Mouse (Mus musculus) embryonic facial prominence, embryonic 14.5 days (tissue): ENCODE results near the gene Gnai2. TPM values are rescaled to one million over a fixed set of nuclear protein-coding genes. Genes with fewer than 3 reads are reported as not detected.

ENCODE experiments used
- ATAC-seq: fragments of 200-750 bp; cut with Nextera tagmentation; 2 replicates; pipeline ENCODE4 v1.8.0; 2017; ENCODE audit warnings: low read depth, moderate number of reproducible peaks, moderate TSS enrichment
- DNase-seq: peaks from one replicate; pipeline ENCODE4 v3.0.0-alpha.2; 2015; ENCODE audit warnings: low spot score
- H3K27ac ChIP-seq: fragments of 300-500 bp; sonication (generic); replicated peaks from 2 replicates; pipeline ENCODE4 v1.5.1; 2014; ENCODE audit warnings: low read depth, mild to moderate bottlenecking, low read length, moderate library complexity
- H3K27me3 ChIP-seq: fragments of 300-500 bp; sonication (generic); replicated peaks from 2 replicates; pipeline ENCODE4 v1.6.1; 2014; ENCODE audit warnings: low read length; ENCODE audit not compliant: control insufficient read depth, insufficient read depth
- H3K36me3 ChIP-seq: fragments of 300-500 bp; sonication (generic); 2 replicates; pipeline ENCODE4 v1.6.1; 2014; ENCODE audit warnings: low read length, mixed read lengths; ENCODE audit not compliant: control insufficient read depth, insufficient read depth
- H3K4me1 ChIP-seq: fragments of 300-500 bp; sonication (generic); 2 replicates; pipeline ENCODE4 v1.6.1; 2014; ENCODE audit warnings: antibody characterized with exemption, low read length; ENCODE audit not compliant: control insufficient read depth, insufficient read depth
- H3K4me2 ChIP-seq: fragments of 300-500 bp; sonication (generic); 2 replicates; pipeline ENCODE4 v1.6.1; 2014; ENCODE audit warnings: low read depth, mild to moderate bottlenecking, low read length, moderate library complexity, mixed read lengths
- H3K4me3 ChIP-seq: fragments of 300-500 bp; sonication (generic); 2 replicates; pipeline ENCODE4 v1.5.1; 2014; ENCODE audit warnings: low read depth, mild to moderate bottlenecking, low read length
- H3K9ac ChIP-seq: fragments of 300-500 bp; sonication (generic); 2 replicates; pipeline ENCODE4 v1.6.1; 2014; ENCODE audit warnings: low read depth, mild to moderate bottlenecking, low read length, moderate library complexity, mixed read lengths
- H3K9me3 ChIP-seq: fragments of 300-500 bp; sonication (generic); 2 replicates; pipeline ENCODE4 v1.6.1; 2016; ENCODE audit warnings: low read length; ENCODE audit not compliant: control insufficient read depth
- WGBS: fragments of 180-500 bp; shearing (Covaris S2); extraction: QIAGEN DNeasy Blood & Tissue Kit; methylation state at CpG from one replicate; pipeline ENCODE4 v1.1.7; 2014; 5-methylcytosine and 5-hydroxymethylcytosine counted together
- polyA plus RNA-seq: library from polyadenylated mRNA; unstranded; fragments of >200 nt; fragmentation: Nextera tagmentation; extraction: Ambion mirVana; gene quantifications from 2 replicates; pipeline ENCODE4 v1.2.1, GENCODE M21; 2014

The Gnai2 gene
- polyA plus RNA-seq, 1 experiment from 2014 or later = 380 TPM

DNA sequence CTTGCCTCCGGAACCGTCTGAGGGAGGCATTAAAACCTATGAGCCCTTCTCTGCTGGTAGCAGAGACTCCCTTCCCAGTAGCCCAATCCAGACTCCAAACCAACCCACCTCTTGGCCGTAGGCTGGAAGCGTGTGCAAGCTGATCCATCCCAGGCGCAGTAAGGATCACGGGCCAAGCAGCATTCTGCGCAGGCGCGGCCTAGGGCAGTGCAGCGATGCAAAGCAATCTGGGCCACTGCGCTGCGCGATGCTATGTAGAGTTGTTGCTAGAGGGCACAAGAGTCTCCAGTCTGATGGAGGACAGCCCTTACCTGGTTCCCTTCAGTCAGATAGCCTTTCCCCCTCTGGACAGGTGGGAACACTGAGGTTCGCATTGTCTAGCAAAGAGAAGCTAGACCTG is 35.3 kb downstream of the Gnai2 start:
- Histone ChIP-seq H3K9me3 (no peaks in the 10 kb centered on the region), H3K9ac (no peak overlapping the region), H3K4me2 (no peak overlapping the region), H3K27me3 (no peaks in the 10 kb centered on the region), H3K4me3 (no peak overlapping the region), H3K4me1 (peaks cover 14% of the 10 kb centered on the region), H3K36me3 (no peaks in the 10 kb centered on the region), H3K27ac (no peak overlapping the region)
- ATAC-seq (no peak), DNase-seq (no peak)
- WGBS = 69% methylated on average over 14 of the region's 14 CpGs

DNA sequence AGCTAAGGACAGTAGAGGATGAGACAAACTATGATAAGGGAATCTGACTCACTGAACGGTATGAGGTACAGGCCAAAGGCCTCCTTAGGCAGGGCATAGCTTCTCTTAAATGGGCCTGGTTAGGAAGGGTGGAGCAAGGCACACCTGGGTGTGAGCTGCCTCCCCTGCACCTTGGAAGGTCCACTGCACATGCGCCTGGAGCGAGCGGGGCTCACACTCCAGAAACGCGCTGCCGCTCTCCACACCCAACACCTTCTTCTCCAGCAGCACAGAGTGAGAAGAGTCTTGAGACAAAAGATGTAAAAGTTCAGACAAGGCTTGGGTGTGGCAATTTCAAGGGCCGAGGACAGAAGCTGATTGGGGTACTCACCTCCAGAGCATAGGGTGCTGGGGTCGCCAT is 35.7 kb downstream of the Gnai2 start:
- Histone ChIP-seq H3K4me3 (no peak overlapping the region), H3K36me3 (no peaks in the 10 kb centered on the region; the same call in 1 of the 2 replicates), H3K4me2 (no peak overlapping the region), H3K27ac (no peak overlapping the region), H3K27me3 (no peaks in the 10 kb centered on the region), H3K4me1 (peaks cover 10% of the 10 kb centered on the region), H3K9ac (no peak overlapping the region), H3K9me3 (no peaks in the 10 kb centered on the region)
- ATAC-seq (no peak), DNase-seq (no peak)
- WGBS = 92% methylated on average over 9 of the region's 9 CpGs

DNA sequence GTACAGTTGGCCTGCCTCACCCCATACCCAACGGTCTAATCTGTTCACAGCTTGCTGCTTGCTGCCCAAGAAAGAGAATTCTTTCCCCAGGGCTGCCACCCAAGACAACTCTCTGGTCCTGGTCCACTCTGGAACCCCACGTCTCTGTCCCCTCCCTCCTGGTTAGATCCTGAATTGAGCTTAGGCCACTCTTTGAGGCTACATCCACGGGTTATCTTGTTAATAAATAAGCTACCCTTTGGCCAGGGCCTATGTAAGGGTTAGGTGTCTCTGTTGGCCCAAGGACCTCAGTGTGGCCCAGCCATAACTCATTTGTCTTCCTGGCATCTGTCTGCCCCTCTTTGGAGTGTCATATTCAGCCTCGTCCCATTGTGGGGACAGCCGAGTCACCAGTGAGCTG is 36.8 kb downstream of the Gnai2 start:
- Histone ChIP-seq H3K9me3 (no peaks in the 10 kb centered on the region), H3K4me1 (peaks cover 4% of the 10 kb centered on the region; the same call in 1 of the 2 replicates), H3K9ac (peak overlapping the region; percentile 34; the same call in 1 of the 2 replicates), H3K4me2 (no peak overlapping the region), H3K36me3 (peaks cover 10% of the 10 kb centered on the region; the same call in 1 of the 2 replicates), H3K27me3 (no peaks in the 10 kb centered on the region), H3K4me3 (no peak overlapping the region), H3K27ac (no peak overlapping the region)
- ATAC-seq (no peak), DNase-seq (no peak)
- WGBS = 77% methylated on average over 5 of the region's 5 CpGs

DNA sequence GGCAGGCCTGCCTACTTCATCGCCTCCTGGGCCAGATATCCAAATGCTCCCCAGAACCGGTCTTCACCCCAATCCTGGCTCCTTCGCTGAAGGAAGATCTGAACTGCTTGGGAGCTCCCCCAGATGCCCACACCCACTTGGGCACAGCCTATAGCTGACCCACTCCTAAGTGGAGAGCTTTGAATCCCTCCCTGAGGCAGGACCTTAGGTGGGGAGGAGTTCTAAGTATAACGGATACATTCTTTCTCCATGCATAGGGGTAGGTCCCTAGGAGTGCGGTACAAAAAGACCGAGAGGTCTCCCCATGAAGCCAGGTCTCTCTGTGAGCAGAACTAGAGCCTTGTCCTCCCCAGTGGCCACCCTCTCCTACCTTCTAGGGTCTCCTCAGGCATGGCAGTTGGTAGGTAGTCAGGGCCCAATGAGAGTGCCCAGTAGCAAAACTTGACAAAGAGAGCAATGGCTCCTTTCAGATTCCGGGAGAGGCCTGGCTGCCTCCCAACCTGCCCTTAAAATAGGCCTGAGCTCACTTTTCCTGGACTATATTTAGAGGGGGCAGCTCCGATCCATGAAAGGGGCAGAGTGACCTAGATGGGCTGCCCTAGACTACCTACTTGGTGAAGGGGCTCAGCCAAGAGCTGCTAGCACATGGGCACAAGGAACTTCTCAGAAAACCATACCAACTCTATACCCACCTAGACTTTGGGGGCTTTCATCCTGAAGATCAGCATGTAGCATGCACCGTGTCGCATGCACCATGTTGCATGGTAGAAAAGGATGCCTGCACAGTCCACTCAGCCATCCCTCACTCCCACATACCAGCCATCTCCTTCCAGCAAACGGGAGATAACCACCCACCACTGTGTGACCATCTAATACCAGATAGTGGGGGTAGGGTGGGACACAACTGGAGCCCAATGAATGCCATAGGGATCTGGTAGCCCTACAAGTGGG is 38.3 kb downstream of the Gnai2 start:
- Histone ChIP-seq H3K27ac (no peak overlapping the region), H3K4me1 (no peaks in the 10 kb centered on the region), H3K9ac (no peak overlapping the region), H3K9me3 (no peaks in the 10 kb centered on the region), H3K36me3 (peaks cover 23% of the 10 kb centered on the region), H3K4me3 (no peak overlapping the region), H3K4me2 (no peak overlapping the region), H3K27me3 (no peaks in the 10 kb centered on the region)
- ATAC-seq (no peak), DNase-seq (no peak)
- WGBS = 91% methylated on average over 11 of the region's 11 CpGs

DNA sequence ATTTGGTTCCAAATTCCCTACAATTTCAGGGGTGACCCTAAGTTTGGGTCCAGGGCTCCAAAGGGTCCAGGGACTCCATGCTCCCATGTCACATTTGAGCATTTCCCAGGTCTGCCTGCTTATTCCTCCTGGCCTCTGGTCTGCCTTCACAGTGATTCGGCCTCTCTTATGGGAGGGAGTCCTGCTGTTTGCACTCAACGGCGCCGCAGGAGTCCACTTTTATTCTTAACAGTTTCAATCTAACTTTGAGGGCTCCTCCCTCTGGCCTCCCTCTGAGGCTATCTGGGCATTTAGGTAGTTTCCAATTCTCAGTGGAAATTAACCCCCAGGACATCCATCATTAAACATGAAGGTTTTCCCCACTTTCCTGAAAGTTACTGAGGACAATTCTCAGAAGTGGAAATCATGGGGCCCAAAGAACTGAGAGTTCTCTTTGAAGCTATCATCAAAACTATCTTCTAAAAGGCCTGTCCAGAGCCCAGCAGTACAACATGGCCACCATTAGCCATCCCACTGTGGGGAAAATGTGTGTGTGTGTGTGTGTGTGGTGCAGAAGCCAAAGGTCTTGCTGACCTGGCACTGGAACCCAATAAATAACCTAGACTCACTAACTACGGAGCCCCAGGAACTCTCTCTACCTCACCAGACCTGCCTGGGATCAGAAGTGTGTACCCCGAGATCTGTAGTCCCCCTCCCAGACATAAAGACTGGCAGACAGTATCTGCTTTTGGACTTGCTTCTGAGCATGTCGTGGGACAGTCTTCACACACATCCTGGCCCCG is 40.7 kb downstream of the Gnai2 start:
- no peaks in the 10 kb centered on the region for H3K27me3 ChIP-seq
- no peak overlapping the region for H3K4me2 ChIP-seq
- ATAC-seq = no peak
- H3K4me3 ChIP-seq = no peak overlapping the region
- no peaks in the 10 kb centered on the region for H3K9me3 ChIP-seq
- WGBS = 80% methylated on average over 8 of the region's 8 CpGs
- no peak overlapping the region for H3K9ac ChIP-seq
- H3K36me3 ChIP-seq = peaks cover 47% of the 10 kb centered on the region
- no peak for DNase-seq
- no peaks in the 10 kb centered on the region for H3K4me1 ChIP-seq
- no peak overlapping the region for H3K27ac ChIP-seq

DNA sequence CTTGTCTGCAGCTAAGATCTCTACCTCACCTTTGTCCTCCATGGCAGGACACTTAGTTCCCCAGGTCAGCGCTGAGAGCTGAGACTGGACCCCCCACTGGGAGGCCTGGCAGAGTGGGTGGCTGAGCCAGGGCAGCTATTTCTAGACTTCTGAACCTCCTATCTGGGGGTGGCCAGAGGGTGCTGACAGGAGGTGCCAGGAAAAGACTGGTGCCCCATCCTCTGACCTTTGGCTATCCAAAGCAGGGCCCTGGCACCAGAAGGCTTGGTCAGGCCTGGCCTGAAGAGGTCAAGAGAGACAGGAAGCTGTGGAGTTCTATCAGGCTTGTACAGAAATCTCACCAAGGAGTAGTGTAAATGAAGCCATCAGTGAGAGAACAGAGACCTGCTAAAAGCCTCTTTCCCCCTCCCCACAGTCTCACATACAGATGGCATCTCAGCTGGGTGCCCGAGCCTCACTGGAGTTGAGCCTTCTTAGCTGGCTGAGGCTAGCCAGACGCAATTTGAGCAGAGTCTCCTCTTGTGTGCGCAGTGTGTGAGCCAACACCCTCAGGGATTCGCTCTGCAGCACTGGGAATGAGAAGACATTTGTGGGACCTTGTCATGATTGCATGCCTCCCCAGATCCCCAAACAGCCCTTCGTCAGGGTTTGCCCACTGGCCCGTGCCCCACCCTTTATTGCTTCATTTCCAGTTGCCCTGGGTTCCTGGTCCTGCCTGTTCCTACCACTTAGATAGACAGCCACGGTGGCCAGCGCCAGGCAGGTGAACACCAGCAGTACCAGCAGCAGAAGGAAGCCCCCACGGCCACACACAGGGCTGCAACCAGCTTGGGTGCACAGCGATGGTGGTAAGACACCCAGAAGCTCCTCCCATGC is 41.8 kb downstream of the Gnai2 start:
- no peak overlapping the region for H3K27ac ChIP-seq
- H3K4me1 ChIP-seq = peaks cover 7% of the 10 kb centered on the region; the same call in 1 of the 2 replicates
- peaks cover 47% of the 10 kb centered on the region for H3K36me3 ChIP-seq
- H3K9me3 ChIP-seq = no peaks in the 10 kb centered on the region
- ATAC-seq = no peak
- WGBS = 90% methylated on average over 11 of the region's 11 CpGs
- no peak for DNase-seq
- H3K4me2 ChIP-seq = no peak overlapping the region
- no peaks in the 10 kb centered on the region for H3K27me3 ChIP-seq
- H3K4me3 ChIP-seq = no peak overlapping the region
- no peak overlapping the region for H3K9ac ChIP-seq

DNA sequence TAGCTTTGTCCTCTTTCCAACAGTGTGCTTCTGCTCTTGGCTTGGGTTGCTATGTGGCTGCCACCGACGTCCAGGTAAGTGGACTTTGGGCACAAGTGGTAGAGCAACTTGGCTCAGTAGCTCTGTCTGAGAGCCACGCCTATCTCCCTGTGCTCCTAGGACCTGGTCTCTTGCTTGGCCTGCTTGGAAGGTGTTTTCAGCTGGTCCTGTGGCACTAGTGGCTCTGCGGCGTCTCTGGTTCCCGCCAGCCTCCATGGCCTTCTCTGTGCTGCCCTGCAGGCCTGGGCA is 44.5 kb downstream of the Gnai2 start:
- Histone ChIP-seq H3K27me3 (no peaks in the 10 kb centered on the region), H3K36me3 (peaks cover 47% of the 10 kb centered on the region), H3K4me1 (peaks cover 10% of the 10 kb centered on the region; the same call in 1 of the 2 replicates), H3K9ac (no peak overlapping the region), H3K9me3 (no peaks in the 10 kb centered on the region), H3K27ac (no peak overlapping the region), H3K4me2 (no peak overlapping the region), H3K4me3 (no peak overlapping the region)
- ATAC-seq (no peak), DNase-seq (no peak)
- WGBS = 96% methylated on average over 6 of the region's 6 CpGs

DNA sequence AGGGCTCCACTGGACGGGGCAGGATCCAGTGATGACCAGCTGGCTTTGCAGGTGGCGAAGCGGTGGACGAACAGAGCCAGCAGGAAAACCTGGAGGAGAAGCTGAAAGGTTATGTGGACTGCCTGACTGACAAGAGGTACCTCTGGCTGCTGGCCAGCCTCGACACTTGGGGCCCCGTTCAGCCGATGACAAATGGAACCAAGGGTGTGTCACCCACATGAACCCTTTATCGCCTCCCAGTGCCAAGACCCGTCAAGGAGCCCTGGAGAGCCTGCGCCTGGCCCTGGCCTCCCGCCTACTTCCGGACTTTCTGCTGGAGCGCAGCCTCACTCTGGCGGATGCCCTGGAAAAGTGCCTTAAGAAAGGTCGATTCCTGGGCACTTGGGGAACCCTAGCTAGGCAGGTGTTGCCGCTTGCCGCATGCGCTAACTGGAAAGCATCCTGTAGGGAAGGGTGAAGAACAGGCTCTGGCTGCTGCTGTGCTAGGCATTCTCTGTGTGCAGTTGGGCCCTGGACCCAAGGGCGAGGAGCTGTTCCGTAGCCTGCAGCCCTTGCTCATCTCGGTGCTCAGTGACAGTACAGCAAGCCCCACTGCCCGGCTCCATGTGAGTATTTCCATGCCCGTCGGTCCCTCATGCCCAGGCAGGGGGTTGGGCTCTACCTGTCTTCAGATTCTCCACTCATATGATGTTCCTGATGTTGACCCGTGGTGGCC is 45.0 kb downstream of the Gnai2 start:
- Histone ChIP-seq H3K36me3 (peaks cover 47% of the 10 kb centered on the region), H3K9me3 (no peaks in the 10 kb centered on the region), H3K9ac (no peak overlapping the region), H3K27ac (no peak overlapping the region), H3K4me2 (no peak overlapping the region), H3K4me3 (no peak overlapping the region), H3K4me1 (peaks cover 10% of the 10 kb centered on the region; the same call in 1 of the 2 replicates), H3K27me3 (no peaks in the 10 kb centered on the region)
- ATAC-seq (no peak), DNase-seq (no peak)
- 91% methylated on average over 25 of the region's 25 CpGs for WGBS
